Mouse (Mus musculus): ENCODE data around the gene Igsf3.

Gene Igsf3

GRCm38 (mm10) chr3:101509707-101510544 is 133.0 kb downstream of the Igsf3 start:
- no peak for DNase-seq

GRCm38 (mm10) chr3:101510632-101511031 is 133.7 kb downstream of the Igsf3 start:
- DNase-seq, result no peak
